Mouse (Mus musculus) CH12.LX (cell line): Measurements from ENCODE around the gene B4galnt4. TPM values are rescaled to one million over a fixed set of nuclear protein-coding genes. Genes with fewer than 3 reads are reported as not detected.
A peak's percentile ranks its signal among the peaks of the same experiment; 100 is the strongest.

ENCODE experiments used
- DNase-seq: peaks from one replicate; pipeline ENCODE4 v3.0.0-alpha.2; 2013; ENCODE audit errors: extremely low read depth
- H3K27ac ChIP-seq: 2 replicates; pipeline ENCODE4 v1.5.1; 2012; ENCODE audit warnings: low read depth, mild to moderate bottlenecking, control low read depth, moderate library complexity; ENCODE audit not compliant: insufficient read depth
- H3K27me3 ChIP-seq: replicated peaks from 2 replicates; pipeline ENCODE3; 2012; ENCODE audit warnings: inconsistent platforms
- H3K36me3 ChIP-seq, 2 experiments: replicated peaks in 1 of 2; 2 replicates each; pipeline versions ENCODE3 to v1.6.1; 2012; ENCODE audit warnings: inconsistent platforms in 1 of 2, low read length in 1 of 2, mild to moderate bottlenecking in 1 of 2, mixed read lengths in 1 of 2, moderate library complexity in 1 of 2; ENCODE audit not compliant: control insufficient read depth in 1 of 2, insufficient read depth in 1 of 2
- H3K4me1 ChIP-seq, 2 experiments: 2 replicates each; pipeline ENCODE4 v1.6.1; 2012; ENCODE audit warnings: inconsistent platforms in 1 of 2, moderate library complexity in 1 of 2; ENCODE audit not compliant: insufficient read depth in 2 of 2, control insufficient read depth in 1 of 2
- H3K4me2 ChIP-seq: 2 replicates; pipeline ENCODE4 v1.6.1; 2012; ENCODE audit warnings: low read depth, mild to moderate bottlenecking, control low read depth; ENCODE audit not compliant: poor library complexity, insufficient read depth, severe bottlenecking
- H3K4me3 ChIP-seq, 3 experiments: fragments of 150-350 bp in 1 of 3; sonication (generic) in 1 of 3; replicated peaks in 1 of 3; 2 replicates each; pipeline versions ENCODE3 to v1.5.1; 2011 to 2012; ENCODE audit warnings: low read depth in 2 of 3, low read length in 2 of 3, mild to moderate bottlenecking in 2 of 3, moderate library complexity in 2 of 3, control low read depth in 1 of 3, improper control_type of control experiment in 1 of 3, inconsistent platforms in 1 of 3, mixed read lengths in 1 of 3; ENCODE audit not compliant: poor library complexity in 1 of 3
- H3K79me2 ChIP-seq: replicated peaks from 2 replicates; pipeline ENCODE4 v1.6.1; 2012; ENCODE audit warnings: mild to moderate bottlenecking, moderate library complexity; ENCODE audit not compliant: control insufficient read depth, poor library complexity, insufficient read depth, severe bottlenecking; ENCODE audit errors: extremely low read depth
- H3K9ac ChIP-seq: 2 replicates; pipeline ENCODE4 v1.6.1; 2012; ENCODE audit warnings: low read depth, mild to moderate bottlenecking, control low read depth, moderate library complexity; ENCODE audit not compliant: insufficient read depth
- H3K9me3 ChIP-seq: replicated peaks from 2 replicates; pipeline ENCODE3; 2012; ENCODE audit warnings: low read length, inconsistent platforms, mixed read lengths
- BHLHE40 ChIP-seq: IDR thresholded peaks from 2 replicates; pipeline ENCODE4 v1.6.1; 2011; ENCODE audit warnings: mild to moderate bottlenecking, low read depth, low read length, improper control_type of control experiment
- CHD1 ChIP-seq: IDR thresholded peaks from 2 replicates; pipeline ENCODE4 v1.6.1; 2012; ENCODE audit warnings: low read depth, low read length, improper control_type of control experiment, inconsistent platforms
- CHD2 ChIP-seq: IDR thresholded peaks from 2 replicates; pipeline ENCODE4 v1.6.1; 2011; ENCODE audit warnings: low read length, improper control_type of control experiment
- E2F4 ChIP-seq: IDR thresholded peaks from 2 replicates; pipeline ENCODE4 v1.6.1; 2011; ENCODE audit warnings: low read depth, low read length, improper control_type of control experiment; ENCODE audit not compliant: insufficient replicate concordance
- ELF1 ChIP-seq: IDR thresholded peaks from 2 replicates; pipeline ENCODE4 v1.6.1; 2014; ENCODE audit warnings: low read depth, mild to moderate bottlenecking, inconsistent platforms, low read length, improper control_type of control experiment
- EP300 ChIP-seq: IDR thresholded peaks from 2 replicates; pipeline ENCODE4 v1.6.1; 2011; ENCODE audit warnings: low read length, improper control_type of control experiment
- GABPA ChIP-seq: IDR thresholded peaks from 2 replicates; pipeline ENCODE4 v1.6.1; 2012; ENCODE audit warnings: low read depth, low read length, improper control_type of control experiment, inconsistent platforms; ENCODE audit not compliant: insufficient replicate concordance
- HCFC1 ChIP-seq: IDR thresholded peaks from 2 replicates; pipeline ENCODE4 v1.6.1; 2012; ENCODE audit warnings: low read depth, mild to moderate bottlenecking, inconsistent platforms, low read length, improper control_type of control experiment
- JUN ChIP-seq: IDR thresholded peaks from 2 replicates; pipeline ENCODE4 v1.6.1; 2011; ENCODE audit warnings: low read depth, mild to moderate bottlenecking, low read length, improper control_type of control experiment, moderate library complexity; ENCODE audit not compliant: insufficient read depth
- JUND ChIP-seq: conservative IDR thresholded peaks from 2 replicates; pipeline ENCODE4 v1.6.1; 2011; ENCODE audit warnings: low read depth, low read length, improper control_type of control experiment
- KAT2A ChIP-seq: IDR thresholded peaks from 2 replicates; pipeline ENCODE4 v1.6.1; 2012; ENCODE audit warnings: low read length, improper control_type of control experiment, inconsistent platforms; ENCODE audit not compliant: insufficient replicate concordance
- MAFK ChIP-seq: IDR thresholded peaks from 2 replicates; pipeline ENCODE4 v1.6.1; 2011; ENCODE audit warnings: low read length, improper control_type of control experiment; ENCODE audit not compliant: insufficient replicate concordance
- NELFE ChIP-seq: IDR thresholded peaks from 2 replicates; pipeline ENCODE4 v1.6.1; 2011; ENCODE audit warnings: low read depth, low read length, improper control_type of control experiment
- PAX5 ChIP-seq: IDR thresholded peaks from 2 replicates; pipeline ENCODE4 v1.6.1; 2012; ENCODE audit warnings: low read length, inconsistent platforms, mixed read lengths
- POLR2AphosphoS2 ChIP-seq: IDR thresholded peaks from 2 replicates; pipeline ENCODE4 v1.6.1; 2011; ENCODE audit warnings: low read depth, low read length, improper control_type of control experiment
- SIN3A ChIP-seq: IDR thresholded peaks from 2 replicates; pipeline ENCODE4 v1.6.1; 2012; ENCODE audit warnings: low read length, improper control_type of control experiment, inconsistent platforms
- SMC3 ChIP-seq: IDR thresholded peaks from 2 replicates; pipeline ENCODE4 v1.6.1; 2011; ENCODE audit warnings: low read depth, low read length, improper control_type of control experiment
- TCF12 ChIP-seq: IDR thresholded peaks from 2 replicates; pipeline ENCODE4 v1.6.1; 2014; ENCODE audit warnings: low read depth, mild to moderate bottlenecking, inconsistent platforms, low read length, improper control_type of control experiment
- UBTF ChIP-seq: IDR thresholded peaks from 2 replicates; pipeline ENCODE4 v1.6.1; 2012; ENCODE audit warnings: low read depth, mild to moderate bottlenecking, inconsistent platforms, low read length, improper control_type of control experiment, moderate library complexity
- USF1 ChIP-seq: IDR thresholded peaks from 2 replicates; pipeline ENCODE4 v1.6.1; 2014; ENCODE audit warnings: low read depth, mild to moderate bottlenecking, inconsistent platforms, low read length, improper control_type of control experiment
- USF2 ChIP-seq: conservative IDR thresholded peaks from 2 replicates; pipeline ENCODE4 v1.6.1; 2011; ENCODE audit warnings: low read depth, low read length, improper control_type of control experiment
- ZC3H11A ChIP-seq: IDR thresholded peaks from 2 replicates; pipeline ENCODE4 v1.6.1; 2012; ENCODE audit warnings: low read depth, mild to moderate bottlenecking, inconsistent platforms, low read length, improper control_type of control experiment
- ZMIZ1 ChIP-seq: IDR thresholded peaks from 2 replicates; pipeline ENCODE4 v1.6.1; 2012; ENCODE audit warnings: low read depth, mild to moderate bottlenecking, inconsistent platforms, low read length, improper control_type of control experiment
- ZNF384 ChIP-seq: IDR thresholded peaks from 2 replicates; pipeline ENCODE4 v1.6.1; 2012; ENCODE audit warnings: low read depth, low read length, improper control_type of control experiment, inconsistent platforms
- dilution Hi-C: fragments of 300-500 bp; cut with MboI; formaldehyde crosslinking; loops from 2 replicates; pipeline ENCODE4 v1.14.3; 2020; ENCODE audit warnings: low sequenced_read_pairs; ENCODE audit not compliant: extremely low pct_unique_long_range_greater_than_20kb, extremely low pct_ligation_motif_present
- in situ Hi-C: fragments of 300-500 bp; cut with MboI; formaldehyde crosslinking; loops from 3 replicates; pipeline ENCODE4 v1.14.3; 2019; ENCODE audit warnings: low sequenced_read_pairs, low pct_ligation_motif_present, low pct_unique_long_range_greater_than_20kb, mixed read lengths
- polyA plus RNA-seq: library from polyadenylated mRNA; unstranded; fragments of >175 nt; gene quantifications from 2 replicates; pipeline ENCODE4 v1.2.1, GENCODE M21; 2012; ENCODE audit warnings: low read depth; ENCODE audit not compliant: insufficient read length
- total RNA-seq, 2 experiments: library from RNA; depleted of rRNA; stranded (reverse); fragments of 300-350 nt in 1 of 2; fragments of >200 nt in 1 of 2; gene quantifications; 2 replicates each; pipeline ENCODE4 v1.2.3; 2012 to 2014

The B4galnt4 gene
- total and polyA plus RNA-seq, 3 experiments = 0.91 to 13.1 (median 2.9) TPM

DNA sequence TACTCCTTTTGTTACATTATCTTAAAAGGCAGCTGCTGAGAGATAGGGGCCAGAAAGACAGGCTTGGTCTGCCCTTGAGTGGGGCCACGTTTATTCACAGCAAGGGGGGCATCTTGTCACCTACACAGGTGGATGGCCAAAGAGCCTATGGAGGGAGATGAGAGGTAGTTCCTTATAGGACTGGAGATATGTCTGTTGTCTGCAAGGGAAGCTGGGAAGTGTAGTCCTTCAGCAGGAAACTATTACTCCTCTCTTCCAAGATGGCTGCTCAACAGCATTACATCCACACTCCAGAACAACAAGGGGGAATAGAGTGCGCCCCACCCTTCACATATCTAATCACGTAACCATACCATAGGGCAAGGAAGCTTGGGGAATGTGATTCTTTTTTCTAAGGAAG, 58.6 kb downstream of the B4galnt4 start:
- dilution Hi-C loops (no loop called here), in situ Hi-C loops (no loop called here)
- Histone ChIP-seq H3K9me3 (no peaks in the 10 kb centered on the region), H3K27ac (no peak overlapping the region), H3K9ac (no peak overlapping the region), H3K4me1 (peaks cover 0 to 3% of the 10 kb centered on the region in 2 experiments; a peak in 2 of 4 replicates), H3K4me3 (no peak overlapping the region), H3K79me2 (no peaks in the 10 kb centered on the region), H3K36me3 (no peaks in the 10 kb centered on the region), H3K27me3 (peaks cover 20% of the 10 kb centered on the region), H3K4me2 (no peak overlapping the region)
- TF ChIP-seq E2F4 = no peak
- TF ChIP-seq HCFC1 = peak; percentile 56
- no peak for TF ChIP-seq ZNF384
- no peak for TF ChIP-seq ZMIZ1
- no peak for TF ChIP-seq TCF12
- TF ChIP-seq ZC3H11A = no peak
- TF ChIP-seq SMC3 = no peak
- TF ChIP-seq JUND = no peak
- no peak for TF ChIP-seq ELF1
- no peak for DNase-seq

DNA sequence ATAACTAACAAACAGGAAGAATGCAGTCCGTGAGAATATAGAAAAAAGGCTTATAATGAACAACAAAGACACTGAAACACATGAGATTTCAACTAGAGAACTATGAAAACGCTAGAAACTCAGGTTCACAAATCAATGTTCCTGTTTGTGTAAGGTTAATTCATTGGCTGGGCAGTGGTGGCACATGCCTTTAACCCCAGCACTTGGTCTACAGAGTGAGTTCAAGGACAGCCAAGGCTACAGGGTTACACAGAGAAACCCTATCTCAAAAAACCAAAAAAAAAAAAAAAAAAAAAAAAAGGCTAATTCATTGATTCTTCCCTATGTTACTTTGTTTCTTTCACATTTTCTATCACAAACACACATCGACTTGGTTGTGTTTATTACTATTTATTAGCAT, 59.7 kb downstream of the B4galnt4 start:
- H3K27ac ChIP-seq = no peak overlapping the region
- H3K36me3 ChIP-seq = no peaks in the 10 kb centered on the region
- no peak overlapping the region for H3K9ac ChIP-seq
- dilution Hi-C loops = no loop called here
- H3K4me3 ChIP-seq = no peak overlapping the region
- no peak overlapping the region for H3K4me2 ChIP-seq
- peaks cover 0 to 3% of the 10 kb centered on the region in 2 experiments; a peak in 2 of 4 replicates for H3K4me1 ChIP-seq
- no peaks in the 10 kb centered on the region for H3K9me3 ChIP-seq
- H3K27me3 ChIP-seq = peaks cover 18% of the 10 kb centered on the region
- in situ Hi-C loops = no loop called here
- no peaks in the 10 kb centered on the region for H3K79me2 ChIP-seq
- DNase-seq = no peak
- TF ChIP-seq CHD2 = no peak
- TF ChIP-seq GABPA = no peak
- no peak for TF ChIP-seq SIN3A
- TF ChIP-seq PAX5 = no peak
- TF ChIP-seq USF1 = no peak
- TF ChIP-seq CHD1 = no peak
- TF ChIP-seq HCFC1 = no peak
- no peak for TF ChIP-seq POLR2AphosphoS2
- no peak for TF ChIP-seq ZMIZ1
- TF ChIP-seq UBTF = no peak
- no peak for TF ChIP-seq KAT2A
- no peak for TF ChIP-seq MAFK
- no peak for TF ChIP-seq JUN
- no peak for TF ChIP-seq ZNF384
- TF ChIP-seq EP300 = no peak
- no peak for TF ChIP-seq NELFE
- TF ChIP-seq BHLHE40 = no peak
- no peak for TF ChIP-seq ZC3H11A
- no peak for TF ChIP-seq SMC3
- TF ChIP-seq USF2 = no peak
